Mouse (Mus musculus): ENCODE results near the gene Fra10ac1.

GRCm38 (mm10) chr19:38164633-38165032 is 59.3 kb downstream of the Fra10ac1 start:
- TF ChIP-seq CTCF (IDR thresholded peaks at IDR 0.05; ENCODE audit: low read depth) (no peak), EP300 (IDR thresholded peaks at IDR 0.05; ENCODE audit: low read depth) (no peak)
